Mouse (Mus musculus): ENCODE data around the gene Cox8b.

The Cox8b gene

DNA sequence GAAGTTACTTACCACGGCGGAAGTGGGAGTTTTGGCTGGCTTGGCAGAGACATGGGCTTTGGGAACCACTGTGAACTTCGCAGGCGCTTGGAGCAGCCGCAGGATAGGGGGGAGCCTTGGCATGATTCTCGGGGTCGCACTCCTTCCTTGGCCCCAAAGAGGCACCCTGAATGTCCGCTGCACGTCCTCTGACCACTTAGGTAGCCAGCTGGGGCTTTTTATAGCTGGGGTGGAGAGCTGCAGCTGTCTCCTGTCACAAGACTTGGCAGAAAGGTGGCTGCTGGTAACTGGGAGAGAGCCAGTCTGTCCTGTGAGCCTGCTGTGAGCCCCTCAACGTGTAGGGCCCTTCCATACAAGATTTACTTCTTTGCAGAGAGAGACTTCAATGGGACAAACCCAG, at the start of gene Cox8b:
TSS of gene Cox8b (minus strand) at position 227 of the 400 bp plus-strand sequence.
- no peak for DNase-seq

DNA sequence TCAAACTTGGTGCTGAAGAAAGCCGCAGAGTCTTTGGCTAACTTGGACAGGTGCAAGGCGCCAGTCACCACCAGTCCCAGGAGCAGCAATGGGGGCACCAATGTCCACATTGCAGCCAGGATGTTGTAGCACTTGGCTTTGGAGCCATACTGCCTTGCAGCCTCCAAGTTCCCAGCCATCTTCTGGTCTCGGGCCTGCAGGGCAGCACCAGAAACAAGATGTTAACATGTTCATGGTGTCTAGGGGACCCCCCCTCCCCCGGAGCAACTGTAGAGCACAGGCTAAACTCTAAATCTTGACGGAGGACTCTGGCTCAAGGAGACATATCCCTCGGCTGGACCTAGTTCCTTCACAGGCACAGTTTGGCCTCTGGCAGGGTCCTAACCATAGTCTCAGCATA, 49.0 kb upstream of the Cox8b start:
- no peak for DNase-seq

DNA sequence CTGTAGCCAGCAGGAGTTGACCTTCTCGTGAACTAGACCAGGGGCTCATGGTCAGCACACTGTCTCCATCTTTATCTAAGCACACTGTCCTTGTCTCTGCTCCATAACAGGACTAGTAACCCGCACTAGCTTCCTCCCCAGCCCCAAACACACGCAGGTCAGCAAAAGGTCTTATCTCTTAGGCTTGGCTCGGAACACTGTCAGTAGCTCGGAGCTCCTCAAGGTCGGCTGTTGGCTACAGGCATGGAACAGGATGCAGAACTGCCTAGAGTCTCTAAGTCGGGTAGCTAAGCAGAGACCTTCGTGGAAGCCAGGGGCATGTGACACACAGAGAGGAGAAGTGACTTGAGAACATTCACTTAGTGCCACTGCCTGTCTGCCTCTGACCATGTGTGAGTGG, 47.9 kb upstream of the Cox8b start:
- DNase-seq = no peak

DNA sequence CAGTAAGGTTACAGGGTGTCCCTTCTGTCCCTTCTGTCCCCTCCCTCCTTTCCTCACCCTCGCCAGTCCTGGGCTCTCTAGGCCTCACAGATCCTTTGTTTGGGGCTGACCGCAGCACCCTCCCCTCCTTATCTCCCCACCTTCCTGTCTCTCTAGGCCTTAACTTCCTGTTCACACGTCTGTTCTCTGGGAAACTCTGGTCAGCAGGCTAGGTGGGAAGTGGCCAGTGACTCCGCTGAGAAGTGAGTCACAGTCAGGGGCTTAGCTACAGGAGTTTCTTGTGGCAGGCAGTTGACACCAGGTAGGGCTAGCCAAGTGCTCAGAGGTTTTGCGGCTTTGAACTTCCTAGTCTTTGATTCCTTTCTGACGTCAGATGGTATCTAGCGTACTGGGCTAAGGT, 46.7 kb upstream of the Cox8b start:
- DNase-seq = no peak

DNA sequence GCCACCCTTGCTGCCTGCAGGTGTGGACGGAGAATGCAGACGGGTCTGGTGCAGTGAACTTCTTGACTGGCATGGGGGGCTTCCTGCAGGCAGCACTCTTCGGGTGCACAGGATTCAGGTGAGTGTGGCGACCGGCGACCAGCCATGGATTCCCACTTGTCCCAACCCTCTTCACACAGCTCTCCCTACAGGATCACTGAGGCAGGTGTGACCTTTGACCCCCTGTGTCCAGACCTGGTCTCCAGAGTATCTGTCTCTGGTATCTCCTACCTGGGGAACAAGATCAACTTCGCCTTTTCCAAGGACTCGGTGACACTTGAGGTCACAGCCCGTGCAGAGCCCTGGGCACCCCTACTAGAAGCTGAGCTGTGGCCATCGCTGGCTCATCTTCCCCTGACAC, 46.1 kb upstream of the Cox8b start:
- no peak for DNase-seq

DNA sequence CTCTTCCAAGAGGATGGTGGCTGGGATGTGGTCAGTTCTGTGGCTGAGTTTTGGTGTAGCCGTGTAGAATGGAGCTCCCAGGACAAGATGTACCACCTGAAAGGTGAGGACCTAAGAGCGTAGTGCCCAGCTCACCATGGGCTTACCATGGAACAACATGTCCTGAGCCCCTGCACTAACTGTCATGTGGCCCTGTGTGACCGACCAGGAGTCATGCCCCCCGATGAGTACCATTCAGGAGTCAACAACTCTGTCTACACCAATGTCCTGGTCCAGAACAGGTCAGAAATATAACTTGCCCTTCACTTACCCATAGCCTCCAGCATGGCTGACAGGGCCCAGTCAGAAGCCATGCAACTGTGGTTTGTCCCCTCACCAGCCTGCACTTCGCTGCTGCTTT, 45.0 kb upstream of the Cox8b start:
- DNase-seq = no peak

DNA sequence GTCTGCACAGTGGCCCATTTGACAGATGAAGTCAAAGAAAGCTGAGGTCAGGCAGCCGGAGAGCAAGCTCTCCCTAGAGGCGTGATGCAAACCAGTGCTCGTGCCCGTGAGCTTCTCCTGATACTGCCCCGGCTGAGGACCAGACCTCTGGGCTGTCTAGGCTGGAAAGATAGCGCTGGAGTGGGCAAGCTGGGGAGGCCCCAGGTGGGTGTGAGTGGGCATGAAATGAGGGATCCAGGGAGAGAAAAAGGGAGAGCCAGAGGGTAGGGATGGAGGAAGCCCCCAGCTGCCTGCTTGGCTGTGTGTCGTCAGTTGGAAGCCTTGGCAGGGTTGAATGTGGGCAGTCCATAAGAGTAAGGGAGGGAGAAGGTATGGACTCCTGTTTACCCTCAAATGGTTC, 44.0 kb upstream of the Cox8b start:
- no peak for DNase-seq

DNA sequence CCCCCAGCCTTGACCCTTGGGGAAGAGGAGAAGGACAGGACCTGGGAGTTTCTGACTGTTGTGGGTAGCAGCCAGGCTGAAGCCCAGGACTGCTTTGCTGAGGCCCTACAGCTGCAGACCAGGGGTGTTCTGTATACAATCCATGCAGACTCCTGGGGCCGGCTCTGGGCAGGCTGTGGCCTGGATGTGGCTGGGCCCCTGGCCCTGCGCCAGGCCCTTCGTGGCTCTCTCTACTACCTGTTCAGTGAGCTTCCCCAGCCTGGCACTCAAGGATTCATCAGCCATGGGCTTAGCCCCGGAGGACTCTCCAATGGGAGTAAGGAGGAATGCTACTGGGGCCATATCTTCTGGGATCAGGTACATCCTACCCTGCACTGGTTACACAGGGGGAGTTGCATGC, 43.1 kb upstream of the Cox8b start:
- DNase-seq = no peak

DNA sequence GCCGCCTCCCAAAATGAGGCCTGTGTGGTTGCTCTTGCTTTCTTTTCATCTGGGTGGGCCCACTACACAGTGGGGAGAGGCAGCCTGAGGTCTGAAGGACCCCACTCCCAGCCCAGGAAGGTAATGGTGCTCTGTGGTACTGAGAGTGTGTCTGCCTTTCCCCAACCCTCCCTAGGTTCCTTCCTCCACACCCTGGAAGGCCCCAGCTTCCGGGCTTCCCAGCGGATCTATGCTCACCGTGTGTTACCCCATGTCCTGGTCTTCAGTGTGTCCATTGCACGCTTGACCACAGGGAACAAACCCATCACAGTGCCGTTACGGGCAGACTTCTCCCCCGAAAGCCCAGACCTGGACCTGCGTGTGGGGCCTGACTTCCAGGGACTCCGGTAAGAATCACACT, 42.6 kb upstream of the Cox8b start:
- DNase-seq = no peak

DNA sequence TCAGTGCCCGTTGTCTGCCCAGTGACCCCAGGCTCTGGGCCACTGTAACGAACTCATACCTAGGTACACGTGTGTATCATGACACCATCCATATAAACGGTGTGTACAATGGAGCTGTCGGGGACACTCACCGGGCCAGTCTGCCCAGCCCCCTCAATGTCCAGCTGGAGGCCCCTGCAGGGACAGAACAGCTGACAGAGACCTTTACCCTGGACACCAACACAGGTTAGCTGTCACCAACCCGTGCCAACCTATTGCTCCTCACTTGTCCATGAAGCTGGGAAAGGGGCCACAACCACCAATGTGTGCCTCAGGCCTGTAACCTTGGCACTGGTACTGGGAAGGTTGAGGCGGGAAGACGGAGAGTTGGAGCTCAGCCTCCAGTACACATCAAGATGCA, 42.1 kb upstream of the Cox8b start:
- no peak for DNase-seq

DNA sequence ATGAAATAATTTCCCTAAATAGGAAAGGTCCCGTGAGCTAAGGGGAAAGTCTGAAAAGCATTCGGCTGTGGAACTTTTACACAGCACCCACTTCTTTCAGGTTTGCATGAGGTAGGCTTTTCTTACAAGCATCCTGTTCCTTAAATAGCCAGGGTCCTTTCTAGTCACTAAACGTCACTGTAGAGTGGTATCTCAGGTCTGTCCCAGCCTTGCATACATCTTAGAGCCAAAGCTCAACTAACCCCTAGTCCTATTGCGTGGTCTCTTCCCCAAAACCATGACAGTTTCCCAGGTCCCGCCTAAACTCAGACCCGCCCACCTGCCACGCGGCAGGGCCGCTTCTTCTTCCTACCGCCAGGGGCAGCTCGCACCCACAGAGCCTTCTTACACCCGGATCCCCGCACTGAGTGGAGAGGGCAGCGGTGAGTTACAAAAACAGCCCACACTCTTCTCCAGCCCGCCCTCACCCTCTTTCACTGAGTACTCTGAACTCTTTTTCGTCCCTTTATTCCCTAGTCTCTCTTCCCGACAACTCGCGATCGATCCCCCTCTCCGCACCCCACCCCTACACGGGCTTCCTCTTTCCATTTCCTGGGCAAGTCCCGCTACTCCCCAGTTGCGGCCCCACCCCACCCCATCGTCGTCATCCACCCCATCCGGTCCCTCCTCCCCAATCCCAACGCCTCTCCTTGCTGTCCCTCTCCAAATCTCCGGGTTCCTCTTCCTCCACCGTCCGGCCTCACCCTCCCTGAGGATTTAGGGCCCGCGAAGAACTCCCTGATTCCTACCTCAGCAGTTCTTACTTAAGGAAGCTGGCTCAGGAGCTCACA, 41.2 kb upstream of the Cox8b start, which contains the start of gene Pgghg:
TSS of gene Pgghg (plus strand) at position 170 of the 830 bp plus-strand sequence.
- DNase-seq = peak; percentile 31

DNA sequence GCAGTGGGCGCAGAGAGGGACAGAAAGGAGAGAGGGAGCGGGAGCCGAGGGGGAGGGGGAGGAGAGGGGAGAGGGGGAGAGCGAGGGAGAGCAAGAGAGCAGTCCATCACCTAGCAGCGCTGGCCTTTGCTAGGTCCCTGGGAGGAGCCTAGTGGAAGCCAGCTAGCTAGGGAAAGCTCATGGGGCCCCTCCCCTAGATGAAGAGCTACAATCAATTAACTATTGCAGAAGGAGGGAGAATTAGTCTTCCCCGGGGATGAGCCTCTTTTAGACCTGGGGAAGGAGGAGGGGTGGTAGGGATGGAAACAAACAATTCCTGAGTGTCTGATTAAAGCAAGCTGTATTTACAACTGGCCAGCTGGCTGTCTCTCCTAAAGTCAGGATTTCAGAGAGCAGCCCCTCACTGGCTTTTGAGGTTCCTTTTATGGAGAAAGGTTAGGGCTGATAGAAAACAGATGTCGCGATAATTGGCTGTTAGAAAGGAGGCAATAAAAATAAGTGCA, 39.5 kb upstream of the Cox8b start:
- no peak for DNase-seq

DNA sequence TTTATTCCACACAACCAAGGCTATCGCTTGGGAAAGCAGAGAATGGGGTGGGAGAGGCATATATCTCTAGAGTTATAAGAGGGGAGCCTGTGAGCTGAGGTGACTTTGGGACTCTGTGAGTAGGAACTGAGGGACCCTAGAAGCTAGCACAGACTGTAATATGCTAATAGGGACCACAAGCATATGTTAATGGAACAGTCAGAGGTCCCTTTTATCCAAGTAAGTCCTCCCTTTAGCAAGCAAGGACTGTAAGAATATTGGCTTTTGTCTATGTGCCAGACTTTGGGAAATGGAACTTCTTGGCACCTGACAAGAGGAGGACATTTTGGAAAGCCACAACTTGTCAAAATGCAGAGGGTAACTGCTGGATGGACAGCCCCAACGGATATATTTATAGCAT, 38.6 kb upstream of the Cox8b start:
- no peak for DNase-seq

DNA sequence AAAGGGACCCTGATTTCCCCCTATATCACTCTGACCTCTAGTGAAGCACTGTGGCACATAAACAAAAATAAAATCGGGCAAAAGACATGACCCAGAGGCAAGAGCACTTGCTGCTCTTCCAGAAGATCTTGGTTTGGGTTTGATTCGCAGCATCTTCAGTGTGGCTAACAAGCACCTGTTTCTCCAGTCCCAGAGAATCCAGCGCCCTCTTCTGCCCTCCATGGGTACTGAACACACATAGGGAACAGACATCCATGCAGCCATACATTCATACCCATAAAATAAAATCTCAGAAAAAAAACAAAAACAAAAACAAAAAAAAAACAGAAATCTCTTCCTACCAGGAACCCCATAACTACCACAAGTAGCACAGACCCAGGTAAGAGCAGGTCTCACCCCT, 38.2 kb upstream of the Cox8b start:
- no peak for DNase-seq

DNA sequence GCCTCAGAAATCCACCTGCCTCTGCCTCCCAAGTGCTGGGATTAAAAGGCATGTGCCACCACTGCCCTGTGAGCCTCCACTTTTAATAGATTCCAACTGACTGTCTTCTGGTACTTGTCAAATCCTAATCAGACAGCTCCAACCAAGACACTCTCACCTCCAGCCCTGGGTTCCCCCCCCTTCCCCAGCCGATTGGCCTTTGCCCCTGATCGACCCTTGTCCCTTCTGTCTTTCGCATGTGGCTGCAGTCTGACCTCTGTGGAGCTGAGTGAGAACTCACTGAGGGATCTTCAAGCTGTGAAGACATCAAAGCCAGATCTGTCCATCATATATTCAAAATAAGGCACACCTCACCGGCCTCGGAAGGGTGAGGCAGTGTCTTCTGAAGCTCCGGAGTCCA, 26.9 kb upstream of the Cox8b start:
- no peak for DNase-seq

DNA sequence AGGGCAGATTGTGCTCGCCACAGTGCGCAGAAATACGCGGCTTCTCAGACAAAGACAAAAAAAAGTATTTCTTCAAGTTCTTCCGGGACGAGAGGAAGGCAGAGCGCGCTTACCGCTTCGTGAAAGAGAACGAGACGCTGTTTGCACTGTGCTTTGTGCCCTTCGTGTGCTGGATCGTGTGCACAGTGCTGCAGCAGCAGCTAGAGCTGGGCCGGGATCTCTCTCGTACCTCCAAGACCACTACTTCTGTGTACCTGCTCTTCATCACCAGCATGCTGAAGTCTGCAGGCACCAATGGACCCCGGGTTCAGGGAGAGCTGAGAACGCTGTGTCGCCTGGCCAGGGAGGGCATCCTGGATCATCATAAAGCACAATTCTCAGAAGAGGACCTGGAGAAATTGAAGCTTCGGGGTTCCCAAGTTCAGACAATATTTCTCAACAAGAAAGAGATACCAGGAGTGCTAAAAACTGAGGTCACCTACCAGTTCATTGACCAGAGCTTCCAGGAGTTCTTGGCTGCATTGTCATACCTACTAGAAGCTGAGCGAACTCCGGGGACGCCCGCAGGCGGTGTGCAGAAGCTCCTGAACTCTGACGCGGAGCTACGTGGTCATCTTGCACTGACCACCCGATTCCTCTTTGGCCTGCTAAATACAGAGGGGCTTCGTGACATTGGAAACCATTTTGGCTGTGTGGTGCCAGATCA, 23.0 kb upstream of the Cox8b start:
- DNase-seq = no peak

DNA sequence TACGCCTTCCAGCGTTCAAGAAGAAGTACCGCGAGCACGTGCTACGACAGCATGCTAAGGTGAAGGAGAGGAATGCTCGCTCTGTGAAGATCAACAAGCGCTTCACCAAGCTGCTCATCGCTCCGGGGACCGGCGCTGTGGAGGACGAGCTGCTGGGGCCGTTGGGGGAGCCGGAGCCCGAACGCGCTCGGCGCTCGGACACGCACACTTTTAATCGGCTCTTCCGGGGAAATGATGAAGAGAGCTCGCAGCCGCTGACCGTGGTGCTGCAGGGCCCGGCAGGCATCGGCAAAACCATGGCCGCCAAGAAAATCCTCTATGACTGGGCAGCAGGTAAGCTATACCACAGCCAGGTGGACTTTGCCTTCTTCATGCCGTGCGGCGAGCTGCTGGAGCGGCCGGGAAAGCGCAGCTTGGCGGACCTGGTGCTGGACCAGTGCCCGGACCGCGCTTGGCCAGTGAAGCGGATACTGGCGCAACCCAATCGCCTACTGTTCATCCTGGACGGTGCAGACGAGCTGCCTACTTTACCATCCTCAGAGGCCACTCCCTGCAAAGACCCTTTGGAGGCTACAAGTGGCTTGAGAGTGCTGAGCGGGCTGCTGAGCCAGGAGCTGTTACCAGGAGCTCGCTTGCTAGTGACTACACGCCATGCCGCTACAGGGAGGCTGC, 22.3 kb upstream of the Cox8b start:
- DNase-seq = peak; percentile 80

DNA sequence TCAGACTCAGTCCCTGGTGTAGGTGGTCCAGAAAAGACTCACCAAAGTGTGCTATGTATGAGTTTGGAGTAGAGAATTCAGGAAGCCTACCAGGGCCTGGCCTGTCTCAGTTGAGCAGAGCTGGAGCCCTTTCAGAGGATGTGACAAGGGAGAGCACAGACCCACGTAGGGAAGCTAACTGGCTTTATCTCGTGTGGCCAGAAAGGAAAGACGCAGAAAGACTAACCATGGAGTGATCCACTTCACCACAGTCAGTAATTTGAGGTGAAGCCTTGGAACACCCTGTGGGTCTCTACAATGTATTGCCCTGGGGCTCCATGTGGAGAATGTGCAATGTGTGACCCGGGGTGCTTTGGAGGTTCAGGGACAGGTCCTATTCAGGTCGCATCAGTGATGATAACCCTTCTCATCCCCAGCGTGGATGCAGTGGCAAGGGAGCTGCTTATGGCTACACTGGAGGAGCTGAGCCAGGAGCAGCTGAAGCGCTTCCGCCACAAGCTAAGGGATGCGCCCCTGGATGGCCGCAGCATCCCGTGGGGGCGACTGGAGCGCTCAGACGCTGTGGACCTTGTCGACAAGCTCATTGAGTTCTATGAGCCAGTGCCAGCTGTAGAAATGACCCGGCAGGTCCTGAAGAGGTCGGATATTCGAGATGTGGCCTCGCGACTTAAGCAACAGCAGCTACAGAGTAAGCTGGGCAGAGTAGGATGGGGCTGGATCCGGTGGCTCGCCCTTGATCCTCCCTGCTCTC, 21.2 kb upstream of the Cox8b start:
- DNase-seq = no peak

DNA sequence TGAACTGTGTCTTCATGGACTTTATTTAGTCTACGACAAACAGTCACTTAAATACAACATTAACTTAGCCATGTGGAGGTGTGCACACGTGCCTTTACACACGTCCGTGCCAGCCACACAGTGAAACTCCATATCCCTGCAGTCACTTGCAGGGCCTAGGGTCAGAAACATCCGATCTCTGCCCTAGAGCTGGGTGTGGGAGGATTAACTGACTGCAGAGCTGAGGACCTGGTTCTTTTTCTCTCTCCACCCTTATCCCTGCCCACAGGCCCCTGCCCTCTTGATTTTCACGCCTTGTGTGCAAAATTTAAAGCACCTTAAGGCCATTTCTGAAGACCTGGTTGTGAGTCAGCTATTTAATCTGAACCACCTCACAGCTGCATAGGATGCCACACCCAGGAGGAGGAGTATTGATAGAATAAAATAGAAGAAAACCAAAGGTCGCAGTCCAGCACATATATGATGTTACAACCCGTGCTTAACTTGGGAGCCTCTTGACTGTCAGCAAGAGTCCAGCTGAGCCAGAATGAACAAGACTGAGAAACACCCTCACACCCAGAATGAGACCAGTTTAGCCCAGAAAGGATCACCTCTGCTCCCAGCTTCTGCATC, 20.3 kb upstream of the Cox8b start, which contains the start of gene Nlrp6:
TSS of gene Nlrp6 (plus strand) at position 485 of the 612 bp plus-strand sequence.
- DNase-seq = no peak

DNA sequence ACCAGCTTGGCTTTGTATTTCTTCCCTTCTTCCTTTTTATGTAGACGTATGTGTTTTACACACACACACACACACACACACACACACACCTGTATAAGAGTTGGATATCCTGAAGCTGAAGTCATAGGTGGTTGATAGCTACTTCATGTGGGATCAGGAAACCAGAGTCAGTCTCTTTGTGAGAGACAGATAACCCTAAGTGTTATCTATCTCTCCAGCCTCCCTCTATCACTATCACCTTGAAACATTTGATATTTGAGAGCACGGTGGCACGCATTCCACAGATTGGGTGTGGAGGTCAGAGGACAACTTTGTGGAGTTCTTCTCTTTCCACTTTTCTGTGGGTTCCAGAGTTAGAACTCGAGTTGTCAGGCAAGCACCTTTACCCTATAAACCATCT, 19.7 kb upstream of the Cox8b start:
- no peak for DNase-seq

DNA sequence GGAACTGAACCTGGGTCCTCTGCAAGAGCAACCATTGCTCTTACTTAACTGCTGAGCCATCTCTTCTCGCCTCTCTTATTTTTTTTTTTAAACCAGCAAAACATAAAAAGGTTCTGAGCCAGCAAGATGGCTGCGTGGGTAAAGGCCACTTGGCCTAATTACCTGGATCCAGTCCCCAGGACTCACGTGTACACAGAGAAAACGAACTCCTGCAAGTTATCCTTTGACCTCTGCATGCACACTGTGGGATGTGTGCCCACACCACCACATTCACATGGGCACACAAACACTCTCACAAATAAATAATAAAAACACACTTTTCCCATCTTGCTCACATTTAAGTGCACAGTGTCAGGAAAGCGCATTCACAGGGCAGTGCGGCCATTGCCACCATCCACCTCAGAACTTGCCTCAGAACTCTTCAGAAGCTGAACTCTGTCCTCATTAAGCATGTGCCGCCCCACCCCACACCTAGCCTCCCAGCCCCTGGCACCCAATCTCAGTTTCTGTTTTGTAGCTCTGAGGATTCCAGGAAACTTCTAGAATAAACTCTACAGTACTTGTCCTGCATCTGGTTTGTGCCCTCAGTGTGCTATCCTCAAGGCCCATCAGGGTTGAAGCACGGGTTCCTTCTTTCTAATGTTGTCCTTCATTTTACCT, 13.9 kb upstream of the Cox8b start:
- DNase-seq = no peak
